Mouse (Mus musculus): Measurements from ENCODE around the gene Tmem26. TPM values are rescaled to one million over a fixed set of nuclear protein-coding genes. Genes with fewer than 3 reads are reported as not detected.

Tmem26 gene
- polyA plus RNA-seq, 1 experiment from 2014 or later: 6.4 TPM

GRCm38 (mm10) chr10:68818065-68818759, 94.8 kb downstream of the Tmem26 start:
- Histone ChIP-seq H3K9me3 (ENCODE audit: control insufficient read depth, low read length) (no peaks in the 10 kb centered on the region), H3K36me3 (ENCODE audit: control insufficient read depth, insufficient read depth, low read length) (no peaks in the 10 kb centered on the region), H3K4me1 (ENCODE audit: control insufficient read depth, insufficient read depth, low read length) (no peaks in the 10 kb centered on the region), H3K27ac (ENCODE audit: low read depth, low read length) (no peak overlapping the region), H3K4me2 (replicated peaks; ENCODE audit: low read depth, low read length) (no peak overlapping the region), H3K4me3 (ENCODE audit: low read length) (no peak overlapping the region), H3K9ac (ENCODE audit: low read depth, low read length) (no peak overlapping the region), H3K27me3 (ENCODE audit: control insufficient read depth, insufficient read depth, low read length) (no peaks in the 10 kb centered on the region)
- WGBS: 68% methylated on average over 10 of the region's 10 CpGs
- ATAC-seq (ENCODE audit: low FRiP score, low TSS enrichment): no peak

GRCm38 (mm10) chr10:68824519-68824918, 101.1 kb downstream of the Tmem26 start:
- Histone ChIP-seq H3K36me3 (ENCODE audit: control insufficient read depth, insufficient read depth, low read length) (no peaks in the 10 kb centered on the region), H3K27me3 (ENCODE audit: control insufficient read depth, insufficient read depth, low read length) (no peaks in the 10 kb centered on the region), H3K27ac (ENCODE audit: low read depth, low read length) (no peak overlapping the region), H3K9ac (ENCODE audit: low read depth, low read length) (no peak overlapping the region), H3K4me3 (ENCODE audit: low read length) (no peak overlapping the region), H3K4me2 (replicated peaks; ENCODE audit: low read depth, low read length) (no peak overlapping the region), H3K4me1 (ENCODE audit: control insufficient read depth, insufficient read depth, low read length) (no peaks in the 10 kb centered on the region), H3K9me3 (ENCODE audit: control insufficient read depth, low read length) (no peaks in the 10 kb centered on the region)
- no peak for ATAC-seq (ENCODE audit: low FRiP score, low TSS enrichment)
- 88% methylated on average over 4 of the region's 4 CpGs for WGBS

Other genes starting within 250 kb of the Tmem26 start
- gene Cabcoco1, start 181.8 kb upstream of the Tmem26 start, polyA plus RNA-seq (2014; fragmentation: Nextera tagmentation; extraction: Ambion mirVana): 4.1 and 5.2 TPM in 2 replicates